Mouse (Mus musculus): ENCODE data around the gene Ap3b1.

DNA sequence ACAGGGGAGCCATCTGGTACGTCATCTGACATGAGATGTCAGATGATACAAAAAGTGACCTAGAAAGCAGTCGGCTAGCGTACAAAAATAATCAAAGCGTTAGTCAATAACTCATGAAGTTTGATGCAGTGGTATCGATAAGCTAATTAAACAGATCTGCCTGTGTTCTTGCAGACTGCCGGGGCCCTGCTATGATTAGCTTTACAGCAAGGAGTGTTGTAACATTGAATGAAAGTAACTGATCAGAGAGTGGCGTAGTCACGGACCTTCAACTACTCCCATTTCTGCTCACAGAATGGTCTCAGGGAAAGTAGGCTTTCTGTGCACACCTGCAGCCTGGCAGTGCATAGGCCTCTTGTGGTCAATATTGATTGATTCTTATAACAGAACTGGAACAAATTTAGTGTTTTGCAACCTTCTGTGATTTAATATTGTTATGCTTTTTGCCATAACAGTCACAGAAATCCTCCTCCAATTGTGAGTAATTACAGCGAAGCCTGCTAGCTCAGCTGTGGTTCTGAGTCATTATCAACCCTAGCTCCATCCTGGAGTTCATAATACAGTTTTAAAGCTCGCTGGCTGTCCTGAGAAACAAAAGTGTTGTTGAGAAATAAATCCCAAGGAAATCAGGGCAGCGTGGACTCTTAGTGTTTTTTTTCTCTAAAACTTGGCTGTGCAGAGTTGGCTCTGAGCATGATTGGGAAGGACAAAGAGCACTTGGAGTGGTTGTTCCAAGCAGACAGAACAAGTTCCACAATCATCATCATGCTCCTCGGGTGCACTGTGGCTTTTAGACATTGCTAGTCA, 40.0 kb downstream of the Ap3b1 start:
- TF ChIP-seq CTCF (IDR thresholded peaks at IDR 0.05; ENCODE audit: control insufficient read depth, insufficient read depth, low read length) (no peak), POLR2A (IDR thresholded peaks at IDR 0.05; ENCODE audit: borderline replicate concordance, control insufficient read depth, low read depth, low read length) (no peak)

All from bone marrow, adult 2 months (tissue).